Mouse (Mus musculus): Measurements from ENCODE around the gene Tmc4.

Gene Tmc4

GRCm38 (mm10) chr7:3644672-3645487 is 32.5 kb downstream of the Tmc4 start, which contains the start of gene Cnot3:
Cnot3 (plus strand) TSS chr7:3645268.
- in situ Hi-C loops (cut with MboI, MseI) = no loop called here

- in situ Hi-C loops (cut with MboI, MseI) = no loop called here
Measured at GRCm38 (mm10) chr7:3644348-3644671, 33.0 kb downstream of the Tmc4 start.

- in situ Hi-C loops (cut with MboI, MseI) = no loop called here
Measured at GRCm38 (mm10) chr7:3643843-3644242, 33.5 kb downstream of the Tmc4 start.

- in situ Hi-C loops (cut with MboI, MseI) = no loop called here
Measured at GRCm38 (mm10) chr7:3643412-3643811, 33.9 kb downstream of the Tmc4 start.

- in situ Hi-C loops (cut with MboI, MseI) = no loop called here
Measured at GRCm38 (mm10) chr7:3630478-3630815, 46.9 kb downstream of the Tmc4 start.

GRCm38 (mm10) chr7:3629543-3630477 is 47.5 kb downstream of the Tmc4 start, which contains the start of the genes Tfpt and Prpf31:
Tfpt (minus strand) TSS chr7:3629929.
Prpf31 (plus strand) TSS chr7:3629985.
- in situ Hi-C loops (cut with MboI, MseI) = loop anchor here (5.0 to 10.0 kb wide), 2 partner anchors 515 to 1157 kb away; partner anchors contain the start of gene Tmem238 (in 1 of the 2)

- in situ Hi-C loops (cut with MboI, MseI) = loop anchor here (5.0 to 10.0 kb wide), 2 partner anchors 516 to 1158 kb away; partner anchors contain the start of gene Tmem238 (in 1 of the 2)
Measured at GRCm38 (mm10) chr7:3629030-3629429, 48.3 kb downstream of the Tmc4 start.

GRCm38 (mm10) chr7:3617242-3617995 is 59.9 kb downstream of the Tmc4 start, which contains the start of gene Ndufa3:
Ndufa3 (plus strand) TSS chr7:3617373.
- in situ Hi-C loops (cut with MboI, MseI) = loop anchor here in 1 of 2 experiments (25.0 kb wide), 1 partner anchor 220 kb away; the partner anchor contains the start of genes Gm15448 and Pira2

- in situ Hi-C loops (cut with MboI, MseI) = loop anchor here in 1 of 2 experiments (25.0 kb wide), 1 partner anchor 221 kb away; the partner anchor contains the start of genes Gm15448 and Pira2
Measured at GRCm38 (mm10) chr7:3616389-3617241, 60.7 kb downstream of the Tmc4 start.

- in situ Hi-C loops (cut with MboI, MseI) = loop anchor here in 1 of 2 experiments (25.0 kb wide), 1 partner anchor 221 kb away; the partner anchor contains the start of genes Gm15448 and Pira2
Measured at GRCm38 (mm10) chr7:3616057-3616388, 61.3 kb downstream of the Tmc4 start, which contains the start of gene Oscar. Oscar (minus strand) TSS chr7:3616157.
